Mouse (Mus musculus) stomach, postnatal 0 days (tissue): Measurements from ENCODE around the gene Bcl2l1. TPM values are rescaled to one million over a fixed set of nuclear protein-coding genes. Genes with fewer than 3 reads are reported as not detected.

Experiments used
- ATAC-seq: fragments of 200-750 bp; cut with Nextera tagmentation; 2 replicates; pipeline ENCODE4 v1.8.0; 2017; ENCODE audit not compliant: low FRiP score, low TSS enrichment
- DNase-seq: peaks from one replicate; pipeline ENCODE4 v3.0.0-alpha.2; 2016; ENCODE audit warnings: low spot score
- H3K27ac ChIP-seq: fragments of 300-500 bp; sonication (generic); replicated peaks from 2 replicates; pipeline ENCODE4 v1.5.1; 2014; ENCODE audit warnings: mild to moderate bottlenecking, control low read depth
- H3K27me3 ChIP-seq: fragments of 300-500 bp; sonication (generic); 2 replicates; pipeline ENCODE4 v1.6.1; 2014; ENCODE audit warnings: low read length; ENCODE audit not compliant: control insufficient read depth, insufficient read depth
- H3K36me3 ChIP-seq: fragments of 300-500 bp; sonication (generic); 2 replicates; pipeline ENCODE4 v1.6.1; 2014; ENCODE audit warnings: low read length, mixed read lengths; ENCODE audit not compliant: control insufficient read depth, insufficient read depth
- H3K4me1 ChIP-seq: fragments of 300-500 bp; sonication (generic); replicated peaks from 2 replicates; pipeline ENCODE4 v1.6.1; 2014; ENCODE audit warnings: antibody characterized with exemption; ENCODE audit not compliant: control insufficient read depth, insufficient read depth
- H3K4me2 ChIP-seq: fragments of 300-500 bp; sonication (generic); replicated peaks from 2 replicates; pipeline ENCODE4 v1.6.1; 2014; ENCODE audit warnings: low read depth, mild to moderate bottlenecking, control low read depth, moderate library complexity
- H3K4me3 ChIP-seq: fragments of 300-500 bp; sonication (generic); 2 replicates; pipeline ENCODE4 v1.5.1; 2014; ENCODE audit warnings: low read depth, low read length, control low read depth
- H3K9ac ChIP-seq: fragments of 300-500 bp; sonication (generic); 2 replicates; pipeline ENCODE4 v1.6.1; 2014; ENCODE audit warnings: mild to moderate bottlenecking, low read length, control low read depth, mixed read lengths
- H3K9me3 ChIP-seq: fragments of 300-500 bp; sonication (generic); 2 replicates; pipeline ENCODE4 v1.6.1; 2016; ENCODE audit warnings: low read length; ENCODE audit not compliant: control insufficient read depth
- CTCF ChIP-seq: IDR thresholded peaks from 2 replicates; pipeline ENCODE4 v1.5.1; 2016; ENCODE audit warnings: antibody characterized with exemption, low read depth, mild to moderate bottlenecking, moderate library complexity
- EP300 ChIP-seq: optimal IDR thresholded peaks from 2 replicates; pipeline ENCODE3; 2016; ENCODE audit warnings: antibody characterized with exemption
- WGBS: fragments of 180-500 bp; shearing (Covaris S2); extraction: QIAGEN DNeasy Blood & Tissue Kit; methylation state at CpG from one replicate; pipeline ENCODE4 v1.1.7; 2014; 5-methylcytosine and 5-hydroxymethylcytosine counted together
- polyA plus RNA-seq: library from polyadenylated mRNA; unstranded; fragments of >200 nt; fragmentation: Nextera tagmentation; extraction: Ambion mirVana; gene quantifications from 2 replicates; pipeline ENCODE4 v1.2.1, GENCODE M21; 2015

Bcl2l1 gene
- polyA plus RNA-seq, 1 experiment from 2014 or later, result 45.6 TPM

DNA sequence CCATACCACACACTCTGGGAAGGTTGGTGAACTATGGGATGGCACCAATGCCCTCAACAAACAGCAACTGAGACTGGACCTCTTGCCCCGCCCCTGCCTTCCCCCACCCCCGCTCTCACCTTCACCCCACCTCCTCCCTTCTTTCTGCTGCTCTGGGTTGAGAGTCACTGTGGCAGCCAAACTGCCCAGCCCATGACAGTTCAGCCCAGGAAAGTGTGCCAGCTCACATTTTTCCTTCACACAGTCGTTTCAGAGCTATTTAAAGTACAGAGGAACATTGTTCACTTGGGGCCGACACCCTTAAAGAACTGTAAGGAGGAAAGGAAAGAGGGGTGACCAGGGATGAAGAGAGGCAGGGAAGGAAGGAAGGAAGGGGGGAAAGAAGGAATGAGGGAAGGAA, 73.2 kb downstream of the Bcl2l1 start:
- ATAC-seq (0 out of 2 replicates have a peak, but pooled peaks have one; percentile 25), DNase-seq (peak; percentile 39)
- no peaks in the 10 kb centered on the region for H3K9me3 ChIP-seq
- H3K36me3 ChIP-seq, result no peaks in the 10 kb centered on the region
- WGBS, result 24% methylated on average over 4 of the region's 4 CpGs
- no peak overlapping the region for H3K4me3 ChIP-seq
- H3K27me3 ChIP-seq, result no peaks in the 10 kb centered on the region
- TF ChIP-seq CTCF (no peak), EP300 (no peak)
- no peak overlapping the region for H3K9ac ChIP-seq
- H3K27ac ChIP-seq, result no peak overlapping the region
- no peak overlapping the region for H3K4me2 ChIP-seq
- H3K4me1 ChIP-seq, result no peaks in the 10 kb centered on the region

DNA sequence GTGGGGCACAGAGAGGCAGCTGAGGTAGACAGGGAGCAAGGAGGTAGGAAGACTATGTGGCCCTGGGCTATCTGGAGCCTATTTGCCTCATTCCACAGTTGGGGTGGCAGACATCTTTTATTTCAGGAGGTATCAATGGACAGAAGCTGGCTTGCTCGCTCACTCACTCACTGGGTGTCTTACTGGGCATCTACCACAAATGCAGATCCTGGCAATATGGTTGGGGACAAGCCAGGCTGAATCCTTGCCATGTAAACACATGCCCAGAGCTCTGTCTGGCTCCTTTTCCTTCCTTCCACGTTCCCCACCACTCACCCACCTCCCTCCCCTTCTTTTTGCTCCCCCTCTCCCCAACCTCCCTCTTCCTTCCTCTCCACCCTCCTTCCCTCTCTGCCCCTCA, 74.0 kb downstream of the Bcl2l1 start:
- Histone ChIP-seq H3K9ac (no peak overlapping the region), H3K4me3 (no peak overlapping the region), H3K9me3 (no peaks in the 10 kb centered on the region), H3K4me1 (no peaks in the 10 kb centered on the region), H3K27me3 (no peaks in the 10 kb centered on the region), H3K4me2 (no peak overlapping the region), H3K27ac (no peak overlapping the region), H3K36me3 (no peaks in the 10 kb centered on the region)
- TF ChIP-seq CTCF, result no peak
- no peak for TF ChIP-seq EP300
- no peak for ATAC-seq
- no peak for DNase-seq
- 59% methylated on average over 2 of the region's 2 CpGs for WGBS

DNA sequence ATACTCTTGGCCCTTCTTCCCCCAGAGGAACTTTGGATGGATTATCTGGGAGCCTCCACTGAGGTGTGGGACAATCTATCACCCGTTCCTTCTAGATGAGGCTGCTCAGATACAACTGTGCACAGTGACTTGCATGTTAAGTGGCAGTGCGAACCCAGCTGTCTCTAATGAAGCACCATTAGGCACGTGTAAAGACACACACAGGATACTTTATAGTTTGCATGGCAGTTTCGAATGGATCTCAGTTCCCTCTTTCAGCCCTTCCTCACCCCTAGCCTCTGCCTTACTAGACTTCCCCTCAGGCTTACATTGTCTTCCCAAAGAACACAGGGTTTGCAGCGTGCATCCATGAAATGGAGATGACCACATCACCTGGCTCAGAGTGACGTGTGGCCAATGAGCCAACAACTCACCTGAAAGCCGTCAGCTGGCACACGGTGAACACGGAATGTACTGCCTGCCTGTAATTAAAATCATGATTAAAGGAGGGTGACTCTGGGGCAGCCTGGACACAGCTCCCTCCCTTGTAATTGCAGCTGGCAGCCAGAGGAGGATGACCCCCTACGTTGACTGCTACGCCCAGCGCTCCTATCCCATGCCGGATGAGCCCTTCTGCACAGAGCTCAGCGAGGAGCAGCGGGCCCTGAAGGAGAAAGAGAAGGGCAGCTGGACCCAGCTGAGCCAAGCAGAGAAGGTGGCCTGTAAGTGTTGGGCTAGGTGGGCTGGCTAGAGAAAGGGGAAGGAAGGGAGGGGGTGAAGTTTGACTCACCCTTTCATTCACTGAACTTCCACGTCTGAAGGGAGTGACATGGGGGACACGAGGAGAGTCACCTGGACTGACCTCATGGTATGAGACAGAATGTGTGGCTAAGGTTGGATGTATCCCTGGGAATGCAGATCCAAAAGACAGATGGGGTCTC, 74.8 kb downstream of the Bcl2l1 start:
- WGBS, result 76% methylated on average over 17 of the region's 17 CpGs
- H3K4me2 ChIP-seq, result no peak overlapping the region
- no peak for TF ChIP-seq EP300

DNA sequence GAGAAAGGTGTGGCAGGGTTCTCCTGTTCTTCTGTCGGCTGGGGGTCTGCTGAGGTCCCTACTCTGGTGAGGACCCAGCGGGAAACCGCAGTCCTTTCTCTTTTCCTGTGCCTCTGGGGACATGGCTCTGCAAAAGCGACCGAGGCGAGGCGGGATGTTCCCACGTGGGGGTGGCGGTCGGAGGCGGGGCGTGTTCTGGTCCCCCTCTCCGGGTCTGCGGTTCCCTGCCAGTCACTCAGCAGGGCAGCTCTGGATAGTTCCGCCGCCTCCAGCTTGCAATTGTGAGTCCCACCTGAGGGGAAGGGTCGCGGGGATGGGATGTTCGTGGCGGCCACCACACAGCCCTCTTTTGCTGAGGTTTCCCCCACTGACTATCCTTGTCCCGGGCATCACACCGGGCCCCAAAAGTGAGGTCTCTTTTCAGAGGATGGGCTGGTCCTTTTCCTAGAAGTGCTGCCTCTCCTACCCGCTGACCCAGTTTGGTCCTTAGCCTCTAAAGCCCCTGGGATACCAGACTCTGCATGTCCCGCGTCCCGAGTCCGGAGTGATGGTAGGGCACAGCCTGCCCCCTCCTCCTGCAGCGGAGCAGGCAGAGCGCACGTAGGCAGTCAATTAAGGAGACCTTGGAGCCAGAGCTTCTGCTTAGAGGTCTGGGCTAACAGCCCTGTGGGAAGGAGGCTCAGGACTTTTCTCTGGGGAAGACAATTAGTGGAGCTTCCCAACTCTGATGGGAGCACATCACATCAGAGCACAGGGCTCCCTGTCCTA, 77.4 kb downstream of the Bcl2l1 start, which contains the start of gene Cox4i2:
TSS of gene Cox4i2 (plus strand) at position 230 of the 768 bp plus-strand sequence.
- ATAC-seq (peak; percentile 27), DNase-seq (no peak)
- Histone ChIP-seq H3K4me2 (peak within 1 kb of the TSS; percentile 49), H3K4me1 (no peaks in the 10 kb centered on the region), H3K27ac (no peak within 1 kb of the TSS), H3K27me3 (no peaks in the 10 kb centered on the region), H3K36me3 (no peaks in the 10 kb centered on the region), H3K9ac (peak within 1 kb of the TSS; percentile 53), H3K9me3 (no peaks in the 10 kb centered on the region), H3K4me3 (peak within 1 kb of the TSS; percentile 27)
- 7% methylated on average over 30 of the region's 30 CpGs for WGBS
- TF ChIP-seq CTCF, result no peak
- TF ChIP-seq EP300, result no peak

More for the DNA sequence above, 74.8 kb downstream of the Bcl2l1 start:
- no peaks in the 10 kb centered on the region for H3K27me3 ChIP-seq
- H3K9ac ChIP-seq, result no peak overlapping the region
- no peak overlapping the region for H3K27ac ChIP-seq
- H3K4me3 ChIP-seq, result no peak overlapping the region
- no peaks in the 10 kb centered on the region for H3K4me1 ChIP-seq
- ATAC-seq (peak; percentile 18), DNase-seq (no peak)
- no peaks in the 10 kb centered on the region for H3K9me3 ChIP-seq
- H3K36me3 ChIP-seq, result no peaks in the 10 kb centered on the region

DNA sequence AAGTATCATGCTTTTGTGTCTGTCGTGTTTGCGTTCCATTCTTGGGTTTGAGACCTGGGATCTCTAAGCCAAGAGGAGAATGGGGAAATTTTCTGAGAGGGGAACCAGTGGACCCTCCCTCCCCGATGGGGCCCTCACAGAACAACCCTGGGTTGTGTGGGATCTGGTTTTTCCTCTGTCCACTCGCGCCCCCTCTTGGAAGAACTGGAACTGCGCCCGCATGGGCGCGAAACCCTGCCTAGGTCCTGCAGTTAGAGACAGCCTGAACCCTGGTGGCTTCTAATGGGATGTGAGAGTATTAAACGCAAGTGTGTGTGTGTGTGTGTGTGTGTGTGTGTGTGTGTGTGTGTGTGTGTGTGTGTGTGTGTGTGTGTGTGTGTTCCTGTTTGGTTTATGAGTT, 89.1 kb downstream of the Bcl2l1 start:
- Histone ChIP-seq H3K4me2 (no peak overlapping the region), H3K27me3 (no peaks in the 10 kb centered on the region), H3K9me3 (no peaks in the 10 kb centered on the region), H3K9ac (no peak overlapping the region; the same call in 1 of the 2 replicates), H3K4me1 (no peaks in the 10 kb centered on the region), H3K27ac (peak overlapping the region; percentile 95), H3K36me3 (no peaks in the 10 kb centered on the region), H3K4me3 (no peak overlapping the region)
- peak; percentile 40 for ATAC-seq
- peak; percentile 91 for DNase-seq
- WGBS, result 28% methylated on average over 10 of the region's 10 CpGs
- TF ChIP-seq CTCF (peak; percentile 91), EP300 (no peak)
